Mouse (Mus musculus) ES-Bruce4 (cell line): Measurements from ENCODE around the gene Ap1ar.

Experiments
- CTCF ChIP-seq: IDR thresholded peaks from one replicate; pipeline ENCODE4 v1.8.1; 2011; ENCODE audit warnings: low read depth, low read length
- EP300 ChIP-seq: IDR thresholded peaks from 2 replicates; pipeline ENCODE4 v1.6.1; 2011; ENCODE audit warnings: low read depth, low read length; ENCODE audit not compliant: insufficient read depth
- POLR2A ChIP-seq: IDR thresholded peaks from one replicate; pipeline ENCODE4 v1.8.1; 2011; ENCODE audit warnings: low read length; ENCODE audit not compliant: insufficient read depth

- peak; percentile 39 for TF ChIP-seq CTCF
- no peak for TF ChIP-seq POLR2A
- no peak for TF ChIP-seq EP300
These were observed 57.2 kb downstream of the Ap1ar start, which contains the start of gene Alpk1 for GRCm38 (mm10) chr3:127780021-127780644.
